Mouse (Mus musculus) neural tube, embryonic 12.5 days (tissue): ENCODE results near the gene Mybpc3. TPM values are rescaled to one million over a fixed set of nuclear protein-coding genes. Genes with fewer than 3 reads are reported as not detected.
"Not testable (repeated sequence)": the region's sequence is repeated elsewhere in the genome, so short reads cannot be mapped to it uniquely, and the experiment has no call there.

Experiments used
- ATAC-seq: fragments of 200-750 bp; cut with Nextera tagmentation; 2 replicates; pipeline ENCODE4 v1.8.0; 2017; ENCODE audit warnings: low read depth, mild to moderate bottlenecking, moderate TSS enrichment, moderate library complexity; ENCODE audit not compliant: low FRiP score
- H3K27ac ChIP-seq: fragments of 300-500 bp; sonication (generic); 2 replicates; pipeline ENCODE4 v1.5.1; 2016
- H3K27me3 ChIP-seq: fragments of 300-500 bp; sonication (generic); replicated peaks from 2 replicates; pipeline ENCODE4 v1.6.1; 2016; ENCODE audit warnings: mild to moderate bottlenecking
- H3K36me3 ChIP-seq: fragments of 300-500 bp; sonication (generic); 2 replicates; pipeline ENCODE4 v1.6.1; 2016; ENCODE audit warnings: mild to moderate bottlenecking
- H3K4me1 ChIP-seq: fragments of 300-500 bp; sonication (generic); 2 replicates; pipeline ENCODE4 v1.6.1; 2016
- H3K4me2 ChIP-seq: fragments of 300-500 bp; sonication (generic); replicated peaks from 2 replicates; pipeline ENCODE4 v1.6.1; 2016; ENCODE audit warnings: mild to moderate bottlenecking
- H3K4me3 ChIP-seq: fragments of 300-500 bp; sonication (generic); 2 replicates; pipeline ENCODE4 v1.5.1; 2016
- H3K9ac ChIP-seq: fragments of 300-500 bp; sonication (generic); 2 replicates; pipeline ENCODE4 v1.6.1; 2016; ENCODE audit warnings: mild to moderate bottlenecking
- H3K9me3 ChIP-seq: fragments of 300-500 bp; sonication (generic); 2 replicates; pipeline ENCODE4 v1.6.1; 2016; ENCODE audit warnings: mild to moderate bottlenecking
- WGBS: fragments of 180-500 bp; shearing (Covaris S2); methylation state at CpG from one replicate; pipeline ENCODE4 v1.1.7; 2016; 5-methylcytosine and 5-hydroxymethylcytosine counted together
- polyA plus RNA-seq: library from polyadenylated mRNA; unstranded; fragments of >200 nt; fragmentation: Nextera tagmentation; extraction: Ambion mirVana; gene quantifications from 2 replicates; pipeline ENCODE4 v1.2.1, GENCODE M21; 2016

The Mybpc3 gene
- polyA plus RNA-seq, 1 experiment from 2014 or later: 0.30 TPM

DNA sequence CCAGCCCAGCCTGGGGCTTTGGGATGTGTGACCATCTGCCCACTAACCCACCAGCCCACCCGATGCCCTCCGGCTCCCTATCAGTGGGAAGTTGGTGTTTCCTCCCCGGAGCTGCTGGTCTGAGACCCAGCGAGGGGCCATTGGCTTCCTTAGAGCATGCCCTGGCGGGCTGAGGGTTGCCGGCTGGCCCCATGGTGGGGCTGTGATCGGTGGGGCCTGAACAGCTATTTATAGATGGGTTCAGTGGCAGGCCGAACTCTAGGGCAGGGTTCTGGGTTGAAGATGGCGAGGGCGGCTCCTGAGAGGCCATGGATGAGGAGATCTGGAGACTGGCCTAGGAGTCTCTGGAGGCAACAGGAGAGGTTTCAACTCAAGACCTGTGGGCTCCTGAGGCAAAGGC, 20.9 kb upstream of the Mybpc3 start:
- ATAC-seq: no peak
- no peaks in the 10 kb centered on the region; the same call in 1 of the 2 replicates for H3K27me3 ChIP-seq
- H3K4me3 ChIP-seq: no peak overlapping the region
- no peak overlapping the region for H3K9ac ChIP-seq
- H3K4me2 ChIP-seq: no peak overlapping the region
- WGBS: 88% methylated on average over 10 of the region's 10 CpGs
- H3K9me3 ChIP-seq: no peaks in the 10 kb centered on the region
- H3K27ac ChIP-seq: no peak overlapping the region
- H3K36me3 ChIP-seq: no peaks in the 10 kb centered on the region
- H3K4me1 ChIP-seq: no peaks in the 10 kb centered on the region

DNA sequence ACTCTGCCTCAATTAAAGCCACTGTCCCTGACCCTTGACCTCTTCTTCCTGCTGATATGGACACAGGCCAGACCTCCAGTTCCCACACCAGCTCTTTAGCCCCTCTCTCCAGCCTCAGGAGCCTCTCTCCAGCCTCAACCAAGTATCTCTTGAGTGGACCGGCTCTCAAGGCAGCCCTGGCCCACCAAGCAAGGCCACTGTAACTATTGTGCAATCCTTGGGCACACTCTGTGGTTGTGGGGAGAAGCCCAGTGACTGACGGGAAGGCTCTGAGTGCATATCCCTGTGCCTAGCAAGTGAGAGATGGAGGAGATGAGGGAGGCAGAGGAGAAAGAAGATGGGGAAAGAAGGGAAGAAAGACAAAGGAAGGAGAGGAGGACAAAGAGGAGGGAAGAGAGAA, 19.8 kb upstream of the Mybpc3 start:
- Histone ChIP-seq H3K36me3 (no peaks in the 10 kb centered on the region), H3K27ac (no peak overlapping the region), H3K4me1 (no peaks in the 10 kb centered on the region), H3K4me2 (no peak overlapping the region), H3K9ac (no peak overlapping the region), H3K9me3 (no peaks in the 10 kb centered on the region), H3K4me3 (no peak overlapping the region), H3K27me3 (no peaks in the 10 kb centered on the region; the same call in 1 of the 2 replicates)
- 85% methylated on average over 2 of the region's 2 CpGs for WGBS
- ATAC-seq: no peak

DNA sequence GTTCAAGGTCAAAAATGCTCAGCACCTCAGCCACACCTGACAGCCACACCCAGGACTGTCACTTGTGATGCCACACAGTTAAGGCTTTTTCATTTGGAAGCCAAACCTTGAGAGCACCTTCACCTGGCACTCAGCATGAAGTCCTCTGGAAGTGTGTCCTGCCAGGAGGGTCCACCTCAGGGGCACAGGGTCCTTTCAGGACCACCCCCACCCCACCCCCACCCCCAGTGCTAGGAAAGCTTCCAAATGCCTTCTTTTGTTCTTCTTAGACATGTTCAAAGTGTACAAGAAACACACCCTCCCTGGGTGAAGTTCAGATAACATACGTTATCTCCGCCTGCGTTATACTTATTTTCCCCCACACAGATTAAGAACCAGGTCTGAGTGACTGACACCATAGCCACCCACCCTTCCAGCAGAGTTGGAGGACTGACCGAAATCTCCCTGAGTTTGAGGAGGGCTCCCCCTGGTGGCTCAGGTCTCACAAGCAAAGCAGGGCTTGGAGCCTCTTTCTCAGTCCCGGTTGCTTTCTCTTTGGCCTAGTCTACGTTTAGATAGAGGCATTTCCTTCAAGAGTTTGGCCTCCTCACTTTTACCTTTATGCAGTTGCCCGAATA, 16.7 kb upstream of the Mybpc3 start:
- Histone ChIP-seq H3K4me2 (no peak overlapping the region), H3K4me1 (no peaks in the 10 kb centered on the region), H3K36me3 (no peaks in the 10 kb centered on the region), H3K27ac (no peak overlapping the region), H3K4me3 (no peak overlapping the region), H3K9ac (no peak overlapping the region), H3K9me3 (no peaks in the 10 kb centered on the region), H3K27me3 (peaks cover 3% of the 10 kb centered on the region; the same call in 1 of the 2 replicates)
- peak; percentile 76 for ATAC-seq
- WGBS: 15% methylated on average over 7 of the region's 7 CpGs

DNA sequence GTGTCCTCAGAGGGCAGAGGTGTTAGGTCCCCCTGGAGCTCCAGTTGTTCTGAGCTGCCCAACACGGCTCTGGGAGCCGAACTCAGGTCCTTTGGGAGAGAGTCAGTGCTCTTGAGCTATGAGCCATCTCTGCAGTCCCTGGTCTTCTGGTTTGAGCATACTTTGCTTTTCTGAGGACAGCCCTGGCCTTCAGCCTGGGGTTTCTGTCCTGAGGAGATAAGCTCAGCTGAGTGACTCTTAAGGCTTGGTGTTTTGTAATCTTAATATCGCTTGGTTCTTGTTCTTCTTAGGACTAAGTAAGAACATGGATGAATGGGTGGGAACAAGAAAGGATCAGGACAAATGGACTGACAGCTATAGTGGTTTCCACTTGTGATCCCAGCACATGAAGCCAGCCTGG, 9.8 kb upstream of the Mybpc3 start:
- no peak for ATAC-seq
- Histone ChIP-seq H3K4me3 (no peak overlapping the region), H3K27ac (no peak overlapping the region), H3K9ac (no peak overlapping the region), H3K4me2 (no peak overlapping the region), H3K9me3 (no peaks in the 10 kb centered on the region), H3K27me3 (0 out of 2 replicates have a peak, but pooled peaks cover 3% of the 10 kb centered on the region), H3K36me3 (no peaks in the 10 kb centered on the region), H3K4me1 (no peaks in the 10 kb centered on the region)
- WGBS: 89% methylated on average over 3 of the region's 3 CpGs

DNA sequence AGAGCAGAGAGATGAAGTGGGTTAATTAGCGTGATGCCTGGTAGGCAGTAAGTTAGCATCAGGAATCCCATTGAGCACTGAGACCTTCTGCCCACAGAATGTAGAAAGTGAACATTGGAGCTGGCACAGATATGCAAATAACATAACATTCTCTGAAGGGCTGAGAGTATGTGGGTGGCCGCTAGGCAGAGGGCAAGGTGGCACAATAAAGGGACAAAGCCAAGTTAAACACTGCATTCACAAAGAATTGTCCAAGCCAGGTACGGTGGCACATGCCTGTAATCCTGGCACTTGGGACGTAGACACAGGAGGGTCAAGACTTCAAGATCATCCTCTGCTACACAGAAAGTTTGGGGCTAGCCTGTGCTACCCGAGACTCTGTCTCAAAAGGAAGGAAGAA, 8.7 kb upstream of the Mybpc3 start:
- no peak for ATAC-seq
- no peak overlapping the region for H3K27ac ChIP-seq
- H3K36me3 ChIP-seq: no peaks in the 10 kb centered on the region
- H3K9ac ChIP-seq: no peak overlapping the region
- H3K27me3 ChIP-seq: 0 out of 2 replicates have a peak, but pooled peaks cover 3% of the 10 kb centered on the region
- H3K4me2 ChIP-seq: no peak overlapping the region
- WGBS: 84% methylated on average over 5 of the region's 5 CpGs
- H3K4me3 ChIP-seq: no peak overlapping the region
- H3K4me1 ChIP-seq: no peaks in the 10 kb centered on the region
- no peaks in the 10 kb centered on the region for H3K9me3 ChIP-seq

DNA sequence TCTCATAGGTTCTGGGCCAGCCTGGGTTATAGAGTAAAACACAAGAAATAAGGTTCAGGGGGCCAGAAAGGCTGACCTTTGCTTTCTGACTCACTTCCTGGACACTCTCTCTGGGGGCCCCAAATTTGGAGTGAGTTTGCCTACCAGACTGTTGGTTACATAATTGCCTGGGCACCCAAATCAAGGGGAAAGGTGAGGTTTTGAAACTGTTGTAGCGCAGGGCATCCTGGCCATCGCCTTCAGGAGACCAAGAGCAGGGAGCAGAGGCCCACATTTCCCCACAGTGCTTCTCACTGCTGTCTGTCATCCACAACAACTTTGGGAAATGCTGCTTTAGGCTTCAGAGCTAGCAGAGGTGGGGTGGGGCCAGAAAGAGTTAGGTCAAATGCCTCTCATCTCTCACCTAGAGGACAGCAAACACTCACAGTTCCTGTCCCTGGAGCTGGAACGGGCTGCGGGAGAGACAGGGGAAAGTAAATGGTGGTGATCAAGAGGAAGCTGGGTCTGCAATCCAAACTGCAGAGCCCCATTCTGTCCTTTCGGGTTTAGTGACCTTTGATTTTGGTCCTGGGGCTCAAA, 8.0 kb upstream of the Mybpc3 start:
- H3K27me3 ChIP-seq: 0 out of 2 replicates have a peak, but pooled peaks cover 3% of the 10 kb centered on the region
- no peak overlapping the region for H3K27ac ChIP-seq
- H3K9ac ChIP-seq: no peak overlapping the region
- H3K9me3 ChIP-seq: no peaks in the 10 kb centered on the region
- no peaks in the 10 kb centered on the region for H3K36me3 ChIP-seq
- no peaks in the 10 kb centered on the region for H3K4me1 ChIP-seq
- WGBS: 92% methylated on average over 5 of the region's 5 CpGs
- H3K4me3 ChIP-seq: no peak overlapping the region
- ATAC-seq: no peak
- no peak overlapping the region for H3K4me2 ChIP-seq

DNA sequence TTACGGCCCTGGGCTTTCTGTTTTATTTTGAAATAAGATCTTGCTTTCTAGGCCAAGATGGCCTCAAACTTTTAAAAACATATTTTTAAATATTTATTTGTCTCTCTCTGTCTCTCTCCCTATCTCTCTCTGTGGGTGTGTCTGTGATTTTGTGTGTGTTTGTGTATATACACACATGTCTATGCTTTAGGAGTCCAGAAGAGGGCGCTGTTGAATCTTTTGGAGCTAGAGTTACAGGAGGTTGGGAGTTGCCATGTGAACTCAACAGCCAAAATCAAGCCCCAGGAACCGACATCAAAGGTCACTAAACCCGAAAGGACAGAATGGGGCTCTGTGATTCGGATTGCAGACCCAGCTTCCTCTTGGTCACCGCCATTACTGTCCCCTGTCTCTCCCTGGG, 7.5 kb upstream of the Mybpc3 start:
- no peak for ATAC-seq
- Histone ChIP-seq H3K4me3 (no peak overlapping the region), H3K9ac (no peak overlapping the region), H3K9me3 (no peaks in the 10 kb centered on the region), H3K27me3 (0 out of 2 replicates have a peak, but pooled peaks cover 3% of the 10 kb centered on the region), H3K36me3 (no peaks in the 10 kb centered on the region), H3K4me1 (peaks cover 4% of the 10 kb centered on the region), H3K4me2 (no peak overlapping the region), H3K27ac (no peak overlapping the region)
- WGBS: 73% methylated on average over 6 of the region's 6 CpGs

DNA sequence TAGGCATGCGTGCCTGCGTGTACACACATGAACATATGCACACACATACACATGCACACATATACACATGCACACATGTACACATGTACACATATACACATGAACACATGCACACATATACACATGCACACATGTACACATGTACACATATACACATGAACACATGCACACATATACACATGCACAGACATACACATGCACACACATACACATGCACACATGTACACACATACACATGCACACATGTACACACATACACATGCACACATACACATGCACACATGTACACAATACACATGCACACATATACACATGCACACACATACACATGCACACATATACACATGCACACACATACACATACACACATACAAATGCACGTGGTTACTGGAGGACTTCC, 6.1 kb upstream of the Mybpc3 start:
- not testable (repeated sequence) for H3K36me3 ChIP-seq, H3K4me1 ChIP-seq, H3K27ac ChIP-seq, H3K4me3 ChIP-seq, H3K27me3 ChIP-seq, H3K9me3 ChIP-seq, ATAC-seq, H3K9ac ChIP-seq, H3K4me2 ChIP-seq
- 94% methylated on average over 3 of the region's 3 CpGs for WGBS

DNA sequence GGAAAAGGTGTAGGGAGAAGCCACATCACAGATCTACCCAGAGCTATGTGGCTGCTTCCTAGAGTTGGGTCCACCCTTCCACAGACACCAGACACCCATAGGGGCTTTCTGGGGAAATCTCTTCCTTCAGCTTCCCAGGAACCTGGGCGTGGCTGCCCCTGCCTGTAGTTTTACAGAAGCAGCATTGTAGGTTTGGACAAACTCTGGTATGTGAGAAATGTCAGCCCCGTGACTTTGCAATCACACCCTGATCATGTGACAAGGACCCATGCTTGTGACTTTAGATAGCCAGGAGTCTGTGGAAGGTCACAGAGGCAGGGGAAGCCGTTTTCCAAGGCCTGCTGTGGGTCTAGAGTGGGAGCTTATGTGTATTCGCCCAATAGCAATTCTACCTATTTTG, 5.5 kb upstream of the Mybpc3 start:
- 0 out of 2 replicates have a peak, but pooled peaks cover 6% of the 10 kb centered on the region for H3K27me3 ChIP-seq
- ATAC-seq: no peak
- H3K27ac ChIP-seq: no peak overlapping the region
- 63% methylated on average over 4 of the region's 4 CpGs for WGBS
- no peak overlapping the region for H3K4me3 ChIP-seq
- H3K9ac ChIP-seq: no peak overlapping the region
- peaks cover 6% of the 10 kb centered on the region for H3K4me1 ChIP-seq
- H3K9me3 ChIP-seq: no peaks in the 10 kb centered on the region
- H3K4me2 ChIP-seq: no peak overlapping the region
- H3K36me3 ChIP-seq: no peaks in the 10 kb centered on the region

DNA sequence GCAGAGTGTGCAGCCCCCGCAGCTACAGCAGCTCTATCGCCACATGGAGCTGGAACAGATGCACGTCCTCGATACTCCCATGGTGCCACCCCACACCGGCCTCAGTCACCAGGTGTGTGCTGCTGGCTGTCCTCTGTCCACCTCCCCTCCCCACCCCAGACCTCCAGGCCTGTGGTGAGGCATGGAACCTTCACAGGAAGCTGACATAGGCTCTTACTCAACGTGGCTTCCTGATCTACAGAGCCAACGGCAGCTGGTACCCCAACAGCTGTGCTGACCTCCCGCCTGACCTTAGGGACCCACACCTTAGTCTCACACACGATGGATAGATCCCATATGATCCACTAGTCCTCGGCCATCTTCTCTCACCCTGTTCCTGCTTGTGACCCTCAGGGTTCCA, 4.6 kb upstream of the Mybpc3 start:
- no peaks in the 10 kb centered on the region for H3K36me3 ChIP-seq
- 83% methylated on average over 10 of the region's 10 CpGs for WGBS
- no peak for ATAC-seq
- H3K4me2 ChIP-seq: no peak overlapping the region
- no peak overlapping the region for H3K27ac ChIP-seq
- H3K4me3 ChIP-seq: no peak overlapping the region
- no peaks in the 10 kb centered on the region for H3K9me3 ChIP-seq
- H3K27me3 ChIP-seq: 0 out of 2 replicates have a peak, but pooled peaks cover 6% of the 10 kb centered on the region
- peaks cover 6% of the 10 kb centered on the region for H3K4me1 ChIP-seq
- H3K9ac ChIP-seq: no peak overlapping the region

DNA sequence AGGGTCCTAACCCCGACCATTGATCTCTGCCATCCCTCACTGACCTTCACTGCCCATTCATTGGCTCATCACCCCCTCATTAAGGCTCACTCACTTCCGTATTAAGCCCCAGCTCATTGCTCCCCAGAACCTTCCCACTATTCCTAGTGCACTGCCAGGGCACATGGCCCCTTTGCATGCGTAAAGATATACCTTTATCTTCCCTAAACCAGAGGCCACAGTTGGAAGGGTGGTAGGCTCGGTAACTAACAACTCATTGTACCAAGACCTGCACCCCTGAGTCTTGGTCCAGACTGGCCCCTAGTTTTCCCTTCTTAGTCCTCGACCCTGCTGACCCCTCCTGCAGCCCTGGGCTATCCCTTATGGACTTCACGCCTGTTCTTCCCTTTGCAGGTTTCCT, 4.1 kb upstream of the Mybpc3 start:
- Histone ChIP-seq H3K9me3 (no peaks in the 10 kb centered on the region), H3K4me3 (no peak overlapping the region), H3K4me1 (peaks cover 6% of the 10 kb centered on the region), H3K9ac (no peak overlapping the region), H3K27ac (no peak overlapping the region), H3K36me3 (no peaks in the 10 kb centered on the region), H3K27me3 (0 out of 2 replicates have a peak, but pooled peaks cover 6% of the 10 kb centered on the region), H3K4me2 (no peak overlapping the region)
- WGBS: 73% methylated on average over 6 of the region's 6 CpGs
- ATAC-seq: no peak

DNA sequence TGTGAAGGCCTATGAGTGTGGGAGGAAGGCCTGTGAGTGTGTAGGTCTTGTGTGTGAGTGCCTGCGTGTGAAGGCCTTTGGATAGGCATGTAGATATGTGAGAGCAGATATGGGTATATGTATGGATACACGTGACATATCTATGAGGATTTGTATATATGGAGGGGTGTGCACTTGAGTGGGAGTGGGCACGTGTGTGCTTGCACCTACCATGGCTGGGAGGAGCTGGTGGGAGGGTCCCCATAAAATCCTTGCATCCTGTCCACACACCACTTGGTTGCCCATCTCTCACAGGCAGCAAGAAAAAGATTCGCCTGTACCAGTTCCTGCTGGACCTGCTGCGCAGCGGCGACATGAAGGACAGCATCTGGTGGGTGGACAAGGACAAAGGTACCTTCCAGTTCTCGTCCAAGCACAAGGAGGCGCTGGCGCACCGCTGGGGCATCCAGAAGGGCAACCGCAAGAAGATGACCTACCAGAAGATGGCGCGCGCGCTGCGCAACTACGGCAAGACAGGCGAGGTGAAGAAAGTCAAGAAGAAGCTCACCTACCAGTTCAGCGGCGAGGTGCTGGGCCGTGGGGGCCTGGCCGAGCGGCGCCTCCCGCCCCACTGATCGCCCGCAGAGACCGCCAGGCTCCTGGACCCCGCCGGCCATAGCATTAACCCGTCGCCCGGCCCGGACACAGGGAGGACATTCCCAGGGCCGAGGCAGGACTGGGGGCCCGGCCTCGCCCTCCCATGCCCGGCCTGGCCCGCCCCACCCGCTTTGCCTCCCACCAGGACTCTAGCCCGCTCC, 3.0 kb upstream of the Mybpc3 start:
- Histone ChIP-seq H3K4me2 (peak overlapping the region; percentile 83), H3K4me1 (peaks cover 6% of the 10 kb centered on the region), H3K36me3 (no peaks in the 10 kb centered on the region), H3K9me3 (no peaks in the 10 kb centered on the region), H3K9ac (peak overlapping the region; percentile 58), H3K27ac (no peak overlapping the region), H3K27me3 (0 out of 2 replicates have a peak, but pooled peaks cover 6% of the 10 kb centered on the region), H3K4me3 (peak overlapping the region; percentile 35)
- ATAC-seq: peak; percentile 74
- WGBS: 7% methylated on average over 42 of the region's 42 CpGs
